Mouse (Mus musculus) duodenum, adult 2 months (tissue): ENCODE data around the gene Sypl2. TPM values are rescaled to one million over a fixed set of nuclear protein-coding genes. Genes with fewer than 3 reads are reported as not detected.

Source experiments
- polyA plus RNA-seq: library from polyadenylated mRNA; depleted of rRNA; stranded (reverse); fragments of >200 nt; gene quantifications from 2 replicates; pipeline ENCODE4 v1.2.3, GENCODE M21; 2012; ENCODE audit warnings: low replicate concordance; rRNA removed

The Sypl2 gene
- polyA plus RNA-seq, result 6.7 and 11.3 TPM in 2 replicates

DNA sequence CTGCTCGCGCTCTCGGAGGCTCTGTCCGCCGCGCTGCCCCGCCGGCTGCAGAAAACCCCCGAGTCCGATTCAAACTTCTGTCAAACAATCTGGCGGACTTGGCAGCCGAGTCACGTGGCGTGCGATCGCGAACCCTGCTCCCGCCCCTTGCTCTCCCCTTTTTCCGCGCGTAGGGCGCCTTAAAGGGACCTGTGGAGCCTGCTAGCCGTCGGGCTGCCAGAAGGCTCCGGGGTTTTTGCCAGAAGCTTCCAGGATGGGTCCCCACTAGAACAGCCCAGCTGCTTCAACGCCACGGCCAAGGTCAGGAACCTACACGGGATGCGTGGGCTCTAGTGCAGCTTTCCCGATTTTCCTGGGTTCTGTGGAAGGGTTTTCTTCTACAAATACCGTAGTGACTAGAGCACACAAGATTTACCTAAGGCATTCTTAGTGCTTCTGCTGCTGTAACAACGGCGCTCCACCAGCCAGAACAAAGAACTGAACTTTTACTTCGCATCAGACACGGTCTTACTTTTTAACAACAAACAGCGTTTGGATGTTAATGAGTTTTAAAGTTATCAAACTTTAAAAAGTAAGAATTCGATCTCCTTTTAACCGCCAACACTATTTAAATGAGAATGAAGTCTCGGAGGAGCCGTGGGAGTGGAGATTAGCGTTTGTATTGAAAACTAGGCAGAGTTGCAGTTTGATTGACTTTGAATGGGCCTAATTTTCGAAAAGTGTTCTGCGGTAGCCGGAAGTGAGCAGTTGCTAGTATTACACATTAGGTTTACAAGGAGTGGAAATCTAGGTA lies at the start of gene Sypl2:
Gene Sypl2, minus strand, starts transcription at position 91 of the 793 bp plus-strand sequence.

DNA sequence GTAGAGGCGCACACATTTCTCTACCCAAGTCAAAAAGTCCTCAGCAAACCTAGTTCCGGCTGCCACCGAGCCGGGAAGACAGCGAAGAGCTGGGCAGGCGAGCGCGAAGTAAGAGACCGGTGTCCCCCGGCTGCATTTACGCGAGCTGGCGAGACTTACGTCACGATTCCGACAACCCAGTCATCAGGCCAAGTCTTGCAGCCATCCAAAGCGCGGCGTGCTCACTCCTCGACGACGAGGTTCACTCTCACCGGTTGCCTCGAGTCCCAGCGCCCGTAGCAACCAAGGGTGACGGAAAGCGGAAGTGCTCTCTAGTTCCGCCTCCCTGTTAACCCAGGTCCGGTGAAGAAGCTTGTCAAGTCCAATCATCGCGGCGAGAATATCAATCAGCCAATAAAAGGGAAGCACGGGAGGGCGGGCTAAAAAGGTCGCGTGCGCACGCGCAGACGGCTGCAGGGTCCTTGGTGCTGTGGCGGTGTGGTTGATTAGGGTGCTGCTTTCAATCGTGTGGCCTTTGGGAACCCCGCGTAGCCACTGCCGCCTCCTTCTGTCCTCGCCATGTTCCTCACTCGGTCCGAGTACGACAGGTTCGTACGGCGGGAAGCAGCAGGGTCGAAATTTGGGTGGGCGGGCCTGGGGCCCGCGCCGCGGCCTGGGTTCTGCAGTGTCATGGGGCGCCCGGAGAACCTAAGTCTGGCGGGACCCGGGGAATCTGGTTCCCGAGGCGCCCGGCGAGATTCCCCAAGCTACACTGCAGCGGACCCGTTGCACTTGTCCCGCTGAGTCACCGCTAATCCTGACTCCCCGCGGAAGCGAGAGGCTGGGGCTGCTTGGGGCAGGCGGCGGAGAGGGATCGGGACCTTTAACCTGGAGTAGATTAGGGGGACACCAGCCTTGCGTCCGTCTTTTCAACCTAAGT lies 30.5 kb upstream of the Sypl2 start, which contains the start of gene Psma5:
Gene Psma5, plus strand, starts transcription at position 208 of the 919 bp plus-strand sequence.

DNA sequence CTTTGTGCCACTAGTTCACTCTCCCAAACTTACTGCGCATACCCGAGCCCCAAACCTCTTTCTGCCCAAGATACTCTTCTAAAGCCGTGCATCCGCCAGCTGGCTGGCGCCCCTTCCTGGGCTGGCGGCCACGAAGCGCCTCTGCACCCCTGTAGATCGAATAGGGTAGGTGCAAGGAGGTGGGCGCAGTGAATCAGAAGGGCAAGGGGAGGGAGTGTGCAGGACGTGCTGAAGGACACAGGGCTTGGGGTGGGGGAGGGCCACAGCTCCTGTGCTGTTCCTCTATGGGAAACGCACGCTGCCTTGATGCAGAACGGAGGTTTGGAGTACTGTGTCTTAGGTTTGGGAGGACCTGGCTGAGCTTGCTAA lies 15.7 kb downstream of the Sypl2 start, which contains the start of gene Atxn7l2:
Gene Atxn7l2, minus strand, starts transcription at position 164 of the 369 bp plus-strand sequence.

DNA sequence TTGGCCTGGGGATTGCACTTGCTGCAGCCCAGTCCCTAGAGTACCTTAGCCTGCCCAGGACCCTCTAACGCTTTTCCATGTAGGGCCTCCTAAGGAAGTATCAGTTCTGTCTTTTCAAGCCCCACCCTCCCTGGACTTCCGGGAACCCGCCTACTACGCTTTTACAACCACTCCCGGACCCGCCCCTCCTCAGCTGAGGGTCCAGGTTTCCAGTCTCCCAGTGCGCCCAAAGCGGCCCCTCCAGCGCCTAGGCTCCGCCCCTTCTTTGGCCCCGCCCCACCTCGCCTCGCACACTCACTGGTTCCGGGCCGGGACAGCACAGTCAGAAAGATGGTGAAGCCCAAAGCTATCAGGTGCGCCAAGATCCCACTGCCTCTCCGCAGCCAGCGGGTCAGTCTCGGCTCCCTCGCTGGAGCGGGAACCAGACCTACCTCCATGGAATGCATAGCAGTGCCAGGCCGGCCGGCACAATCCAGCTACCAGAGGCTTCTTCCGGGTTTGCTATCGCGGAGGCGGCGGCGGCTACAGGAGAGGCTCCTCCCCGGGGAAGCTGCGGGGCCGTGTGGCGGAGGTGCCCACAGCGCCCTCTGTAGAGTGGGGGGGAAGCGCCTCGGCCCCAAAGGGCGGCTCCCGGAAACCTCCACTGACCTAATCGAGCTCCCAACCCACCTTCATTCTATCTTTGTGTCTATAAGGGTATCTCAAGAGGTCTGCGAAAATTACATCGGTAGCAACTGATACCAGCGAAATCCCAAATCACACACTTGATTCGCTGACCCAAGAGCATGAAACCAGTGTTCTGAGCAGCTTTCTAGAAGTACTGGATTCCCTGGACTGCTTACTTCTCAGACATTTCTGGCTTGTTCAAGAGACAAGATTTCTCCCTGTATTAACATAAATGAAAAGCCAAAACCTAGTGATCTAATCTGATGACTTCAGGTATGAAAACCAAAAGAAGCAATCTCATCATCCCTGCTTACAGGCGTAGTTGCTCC lies 25.8 kb downstream of the Sypl2 start, which contains the start of gene Cyb561d1:
Gene Cyb561d1, minus strand, starts transcription at position 884 of the 995 bp plus-strand sequence.

DNA sequence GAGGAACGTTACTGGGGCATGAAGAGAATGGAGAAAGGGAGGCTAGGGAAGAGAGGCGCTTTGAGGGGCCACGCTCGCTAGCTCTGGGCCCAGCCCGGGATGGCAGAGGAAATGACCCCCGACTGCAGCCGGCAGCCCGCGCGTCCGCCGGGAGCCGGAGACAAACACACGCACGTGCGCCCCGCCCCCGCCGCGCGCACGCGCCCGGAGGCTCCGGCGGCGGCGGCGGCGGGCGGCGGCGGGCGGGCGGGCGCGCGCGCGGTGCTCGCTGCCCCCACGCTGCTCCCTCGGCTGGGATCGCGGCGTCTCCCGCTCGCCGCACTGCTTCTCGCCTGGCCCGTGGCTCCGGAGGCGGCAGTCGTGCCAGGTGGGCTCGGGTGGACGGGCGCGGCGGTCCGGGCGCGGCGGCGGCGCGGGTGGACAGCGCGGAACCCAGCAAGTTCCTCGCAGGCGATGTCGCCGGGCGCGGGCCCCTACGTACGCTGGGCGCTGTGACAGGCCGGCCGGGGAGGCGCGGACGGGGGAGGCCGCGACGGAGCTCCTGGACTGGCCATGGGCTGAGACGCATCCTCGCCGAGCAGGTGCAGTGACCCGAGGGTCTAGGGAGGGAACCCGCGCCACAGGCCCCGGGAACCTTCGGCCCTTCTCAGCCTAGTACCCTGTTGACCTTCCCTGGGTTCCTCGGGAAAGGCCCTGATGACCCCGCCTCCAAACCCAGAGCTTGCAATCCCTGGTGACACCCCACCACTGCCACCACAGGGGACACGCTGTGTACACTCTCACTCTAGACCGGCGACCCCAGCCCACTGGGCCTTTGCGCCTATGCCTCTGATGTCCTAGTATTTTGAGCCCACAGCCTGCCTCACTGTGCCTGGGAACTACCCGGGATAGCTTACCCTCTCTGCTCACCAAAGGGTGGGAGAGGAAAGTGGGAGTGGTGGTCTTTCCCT lies 40.1 kb downstream of the Sypl2 start, which contains the start of gene Amigo1:
Gene Amigo1, plus strand, starts transcription at position 238 of the 950 bp plus-strand sequence.

Other genes starting within 250 kb of the Sypl2 start
- 58.5 and 81.9 TPM in 2 replicates for gene Gstm2, start 240.2 kb downstream of the Sypl2 start, polyA plus RNA-seq
- gene Gstm1, start 208.7 kb downstream of the Sypl2 start, polyA plus RNA-seq, result 1,678 and 2,863 TPM in 2 replicates
- gene Gstm4, start 181.8 kb downstream of the Sypl2 start, polyA plus RNA-seq, result 37.9 and 55.2 TPM in 2 replicates
- 98.1 and 166 TPM in 2 replicates for gene Ampd2, start 140.0 kb downstream of the Sypl2 start, polyA plus RNA-seq
- gene Gnat2, start 133.9 kb downstream of the Sypl2 start, polyA plus RNA-seq, result 0.33 and 0.88 TPM in 2 replicates
- 6.3 and 6.4 TPM in 2 replicates for gene Gnai3, start 80.5 kb downstream of the Sypl2 start, polyA plus RNA-seq
- gene Gpr61, start 71.8 kb downstream of the Sypl2 start, polyA plus RNA-seq, result not detected in 2 replicates
- 12.4 and 17.7 TPM in 2 replicates for gene Amigo1, start 40.3 kb downstream of the Sypl2 start, polyA plus RNA-seq
- 7.8 and 8.4 TPM in 2 replicates for gene Cyb561d1, start 25.4 kb downstream of the Sypl2 start, polyA plus RNA-seq
- 11.8 and 14.4 TPM in 2 replicates for gene Atxn7l2, start 15.7 kb downstream of the Sypl2 start, polyA plus RNA-seq
- 12.8 and 19.8 TPM in 2 replicates for gene Psma5, start 30.3 kb upstream of the Sypl2 start, polyA plus RNA-seq
- 22.8 and 35.5 TPM in 2 replicates for gene Sort1, start 57.4 kb upstream of the Sypl2 start, polyA plus RNA-seq
- gene Mybphl, start 138.3 kb upstream of the Sypl2 start, polyA plus RNA-seq, result not detected in 2 replicates
- gene Psrc1, start 157.2 kb upstream of the Sypl2 start, polyA plus RNA-seq, result 2.9 and 5.2 TPM in 2 replicates
- 1.1 and 5.9 TPM in 2 replicates for gene Celsr2, start 188.9 kb upstream of the Sypl2 start, polyA plus RNA-seq
- gene Sars, start 218.6 kb upstream of the Sypl2 start, polyA plus RNA-seq, result 21.2 and 23.1 TPM in 2 replicates